Mouse (Mus musculus): ENCODE measurements at regions not wholly inside any gene's neighbourhood (a gene's known extent, or its start where the extent isn't known, plus 50 kb on each side); places are given as distances from the start of the nearest gene placed in this dataset.
A peak's percentile ranks its signal among the peaks of the same experiment; 100 is the strongest.

GRCm38 (mm10) chr6:147833501-147833900 lies 213.6 kb upstream of the Far2 start (continued):
- no peak for TF ChIP-seq NRF1 (IDR thresholded peaks at IDR 0.05; ENCODE audit: low read depth, low read length)

GRCm38 (mm10) chr6:147838846-147839245 lies 208.2 kb upstream of the Far2 start:
- DNase-seq (ENCODE audit: extremely low read depth) = no peak
- Histone ChIP-seq H3K27me3 (replicated peaks) (no peaks in the 10 kb centered on the region), H3K27ac (ENCODE audit: insufficient read depth, low read depth) (no peak overlapping the region), H3K36me3 (replicated peaks in 1 of 2; ENCODE audit: control insufficient read depth in 1 of 2, insufficient read depth in 1 of 2, low read length in 1 of 2) (no peaks in the 10 kb centered on the region), H3K4me1 (ENCODE audit: control insufficient read depth in 1 of 2, insufficient read depth in 2 of 2) (no peaks in the 10 kb centered on the region), H3K9ac (ENCODE audit: insufficient read depth, low read depth) (no peak overlapping the region), H3K4me2 (ENCODE audit: insufficient read depth, low read depth, poor library complexity, severe bottlenecking) (no peak overlapping the region), H3K9me3 (replicated peaks; ENCODE audit: low read length) (no peaks in the 10 kb centered on the region), H3K4me3 (replicated peaks in 1 of 3; ENCODE audit: low read depth in 2 of 3, low read length in 2 of 3, poor library complexity in 1 of 3) (no peak overlapping the region), H3K79me2 (replicated peaks; ENCODE audit: control insufficient read depth, extremely low read depth, insufficient read depth, poor library complexity, severe bottlenecking) (no peaks in the 10 kb centered on the region)
- in situ Hi-C loops (cut with MboI; ENCODE audit: low pct_ligation_motif_present, low pct_unique_long_range_greater_than_20kb, low sequenced_read_pairs) (no loop called here), dilution Hi-C loops (cut with MboI; ENCODE audit: extremely low pct_ligation_motif_present, extremely low pct_unique_long_range_greater_than_20kb, low sequenced_read_pairs) (no loop called here)
- TF ChIP-seq POLR2A (IDR thresholded peaks at IDR 0.05; ENCODE audit: low read depth, low read length) (no peak), ZC3H11A (IDR thresholded peaks at IDR 0.05; ENCODE audit: low read depth, low read length) (no peak), E2F4 (IDR thresholded peaks at IDR 0.05; ENCODE audit: insufficient replicate concordance, low read depth, low read length) (no peak), JUN (IDR thresholded peaks at IDR 0.05; ENCODE audit: insufficient read depth, low read depth, low read length) (no peak), TBP (conservative IDR thresholded peaks at IDR 0.05; ENCODE audit: low read depth, low read length) (no peak), MAZ (IDR thresholded peaks at IDR 0.05; ENCODE audit: low read depth, low read length) (no peak), CHD1 (IDR thresholded peaks at IDR 0.05; ENCODE audit: low read depth, low read length) (no peak), KAT2A (IDR thresholded peaks at IDR 0.05; ENCODE audit: insufficient replicate concordance, low read length) (no peak), MYC (IDR thresholded peaks at IDR 0.05; ENCODE audit: low read depth, low read length) (no peak), ZNF384 (IDR thresholded peaks at IDR 0.05; ENCODE audit: low read depth, low read length) (no peak), ETS1 (conservative IDR thresholded peaks at IDR 0.05; ENCODE audit: low read depth, low read length) (no peak), ZKSCAN1 (IDR thresholded peaks at IDR 0.05; ENCODE audit: borderline replicate concordance, low read depth, low read length) (no peak), RCOR1 (conservative IDR thresholded peaks at IDR 0.05; ENCODE audit: low read depth, low read length) (no peak), POLR2AphosphoS2 (IDR thresholded peaks at IDR 0.05; ENCODE audit: low read depth, low read length) (no peak), CHD2 (IDR thresholded peaks at IDR 0.05; ENCODE audit: low read length) (no peak), USF2 (conservative IDR thresholded peaks at IDR 0.05; ENCODE audit: low read depth, low read length) (no peak)

DNA sequence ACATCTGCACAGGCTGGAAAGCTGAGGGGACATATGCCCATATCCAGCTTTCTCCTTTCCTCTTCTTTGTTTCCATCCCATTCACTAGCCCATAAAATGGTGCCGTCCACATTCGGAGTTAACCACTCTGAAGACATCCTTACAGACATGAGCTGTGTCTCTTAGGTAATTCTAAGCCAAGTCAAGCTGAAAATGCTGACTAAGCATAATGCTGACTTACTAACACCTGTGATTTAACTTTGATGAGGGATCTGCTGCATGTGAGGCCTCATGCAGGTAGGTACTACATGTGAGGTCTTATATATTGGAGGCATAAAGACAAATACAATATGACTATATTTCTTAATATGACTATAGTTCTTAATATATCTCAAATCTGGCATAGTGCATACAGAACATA lies 197.1 kb upstream of the Far2 start:
- Histone ChIP-seq H3K9ac (ENCODE audit: insufficient read depth, low read depth) (no peak overlapping the region), H3K4me1 (ENCODE audit: control insufficient read depth in 1 of 2, insufficient read depth in 2 of 2) (no peaks in the 10 kb centered on the region), H3K79me2 (replicated peaks; ENCODE audit: control insufficient read depth, extremely low read depth, insufficient read depth, poor library complexity, severe bottlenecking) (no peaks in the 10 kb centered on the region), H3K36me3 (replicated peaks in 1 of 2; ENCODE audit: control insufficient read depth in 1 of 2, insufficient read depth in 1 of 2, low read length in 1 of 2) (no peaks in the 10 kb centered on the region), H3K27ac (ENCODE audit: insufficient read depth, low read depth) (no peak overlapping the region), H3K4me3 (replicated peaks in 1 of 3; ENCODE audit: low read depth in 2 of 3, low read length in 2 of 3, poor library complexity in 1 of 3) (no peak overlapping the region), H3K27me3 (replicated peaks) (no peaks in the 10 kb centered on the region), H3K9me3 (replicated peaks; ENCODE audit: low read length) (no peaks in the 10 kb centered on the region), H3K4me2 (ENCODE audit: insufficient read depth, low read depth, poor library complexity, severe bottlenecking) (no peak overlapping the region)
- TF ChIP-seq POLR2A (IDR thresholded peaks at IDR 0.05; ENCODE audit: low read depth, low read length) = no peak
- TF ChIP-seq MAX (IDR thresholded peaks at IDR 0.05; ENCODE audit: low read length) = no peak
- TF ChIP-seq SMC3 (IDR thresholded peaks at IDR 0.05; ENCODE audit: low read depth, low read length) = no peak
- TF ChIP-seq RCOR1 (conservative IDR thresholded peaks at IDR 0.05; ENCODE audit: low read depth, low read length) = no peak
- peak; percentile 98 for TF ChIP-seq MAFK (IDR thresholded peaks at IDR 0.05; ENCODE audit: insufficient replicate concordance, low read length)
- DNase-seq (ENCODE audit: extremely low read depth) = no peak
- dilution Hi-C loops (cut with MboI; ENCODE audit: extremely low pct_ligation_motif_present, extremely low pct_unique_long_range_greater_than_20kb, low sequenced_read_pairs) = no loop called here
- in situ Hi-C loops (cut with MboI; ENCODE audit: low pct_ligation_motif_present, low pct_unique_long_range_greater_than_20kb, low sequenced_read_pairs) = no loop called here

Measured in CH12.LX (cell line).